Comparison of ENCODE assay signal across 8 mouse cellular contexts in the genomic region with DNA sequence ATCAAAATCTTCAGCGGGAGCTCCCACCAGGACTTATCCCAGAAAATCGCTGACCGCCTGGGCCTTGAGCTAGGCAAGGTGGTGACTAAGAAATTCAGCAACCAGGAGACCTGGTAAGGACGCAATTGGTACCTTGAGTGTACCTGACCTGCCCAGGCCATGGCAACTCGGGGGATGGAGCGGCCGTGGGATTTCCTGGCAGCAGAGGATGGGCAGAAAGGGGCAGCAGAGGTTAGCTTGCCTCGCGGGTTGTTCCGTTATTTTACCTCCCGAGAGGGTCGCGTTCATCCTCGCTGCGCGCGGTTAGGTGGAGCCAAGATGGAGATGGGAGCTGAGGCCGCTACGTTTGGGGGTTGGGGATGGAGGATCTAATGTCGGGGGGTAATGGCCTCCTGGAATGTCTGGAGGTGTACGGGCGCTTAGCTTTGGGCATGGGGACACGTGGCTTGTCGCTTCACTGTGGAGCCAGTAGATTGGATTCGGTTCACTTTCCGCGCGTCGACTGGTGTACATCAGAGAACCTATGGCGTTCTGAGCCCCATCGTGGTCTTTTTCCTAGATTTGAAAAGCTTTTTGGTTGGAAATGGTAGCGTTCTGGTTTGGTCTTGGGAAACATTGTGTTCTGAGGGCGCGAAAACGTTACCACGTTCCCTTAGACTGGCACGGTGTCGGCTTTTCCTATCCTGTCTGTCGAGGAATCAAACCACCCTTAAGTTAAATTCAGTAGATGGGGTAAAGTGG. TPM values are rescaled to one million over a fixed set of nuclear protein-coding genes. Genes with fewer than 3 reads are reported as not detected.
DNase-seq lines count a peak whose midpoint lies in the region; ATAC-seq lines count a peak whose summit lies in the region.

No protein-coding gene starts in this region.

- H3K9me3 ChIP-seq in embryonic facial prominence, embryonic 13.5 days: no peaks in the 10 kb centered on the region
- no peaks in the 10 kb centered on the region for H3K9me3 ChIP-seq in hindbrain, embryonic 11.5 days (ENCODE audit: control insufficient read depth, low read length)
- H3K9me3 ChIP-seq in liver, embryonic 12.5 days (replicated peaks): no peaks in the 10 kb centered on the region
- H3K9me3 ChIP-seq in neural tube, embryonic 13.5 days: no peaks in the 10 kb centered on the region

- peaks cover 23% of the 10 kb centered on the region for H3K27me3 ChIP-seq in embryonic facial prominence, embryonic 13.5 days
- H3K27me3 ChIP-seq in hindbrain, embryonic 11.5 days (ENCODE audit: control insufficient read depth, insufficient read depth, low read length): peaks cover 2% of the 10 kb centered on the region; the same call in 1 of the 2 replicates
- peaks cover 8% of the 10 kb centered on the region; the same call in 1 of the 2 replicates for H3K27me3 ChIP-seq in liver, embryonic 12.5 days (replicated peaks)
- H3K27me3 ChIP-seq in neural tube, embryonic 13.5 days: peaks cover 15% of the 10 kb centered on the region

- no peak for ATAC-seq in embryonic facial prominence, embryonic 13.5 days (ENCODE audit: insufficient number of reproducible peaks, insufficient read depth, low FRiP score, low TSS enrichment, low read depth)
- peak; percentile 74 for ATAC-seq in hindbrain, embryonic 11.5 days (ENCODE audit: low FRiP score)
- ATAC-seq in liver, embryonic 12.5 days: peak; percentile 66
- ATAC-seq in neural tube, embryonic 13.5 days (ENCODE audit: low read depth): peak; percentile 64

- peak; percentile 5 to 35 for DNase-seq in layer of hippocampus, adult 18-20 months (ENCODE audit: low spot score in 2 of 2)
- no peak for DNase-seq in layer of hippocampus, adult 9-10 months (ENCODE audit: low spot score)
- DNase-seq in MEL-GATA-1-ER (ENCODE audit: extremely low read depth, low read depth): peak; percentile 32
- peak; percentile 41 for DNase-seq in hindbrain, embryonic 11.5 days (ENCODE audit: low spot score)
- no peak for DNase-seq in urinary bladder, postnatal 10 days (ENCODE audit: low spot score)

- WGBS in embryonic facial prominence, embryonic 13.5 days: 21% methylated on average over 39 of the region's 39 CpGs
- 15% methylated on average over 39 of the region's 39 CpGs for WGBS in hindbrain, embryonic 11.5 days
- WGBS in liver, embryonic 12.5 days (ENCODE audit: insufficient replicate concordance): 14% methylated on average over 39 of the region's 39 CpGs
- WGBS in neural tube, embryonic 13.5 days: 21% methylated on average over 39 of the region's 39 CpGs

- H3K4me3 ChIP-seq in embryonic facial prominence, embryonic 13.5 days: peak overlapping the region; percentile 57
- peak overlapping the region; percentile 50 for H3K4me3 ChIP-seq in hindbrain, embryonic 11.5 days (ENCODE audit: low read depth, low read length)
- peak overlapping the region; percentile 68 for H3K4me3 ChIP-seq in liver, embryonic 12.5 days
- H3K4me3 ChIP-seq in neural tube, embryonic 13.5 days: peak overlapping the region; percentile 58

- peak overlapping the region; percentile 70 for H3K9ac ChIP-seq in embryonic facial prominence, embryonic 13.5 days
- peak overlapping the region; percentile 49 for H3K9ac ChIP-seq in hindbrain, embryonic 11.5 days (ENCODE audit: low read depth, low read length)
- H3K9ac ChIP-seq in liver, embryonic 12.5 days: peak overlapping the region; percentile 73
- peak overlapping the region; percentile 73 for H3K9ac ChIP-seq in neural tube, embryonic 13.5 days

- H3K36me3 ChIP-seq in embryonic facial prominence, embryonic 13.5 days: no peaks in the 10 kb centered on the region
- no peaks in the 10 kb centered on the region for H3K36me3 ChIP-seq in hindbrain, embryonic 11.5 days (ENCODE audit: control insufficient read depth, insufficient read depth, low read length)
- H3K36me3 ChIP-seq in liver, embryonic 12.5 days: no peaks in the 10 kb centered on the region
- no peaks in the 10 kb centered on the region for H3K36me3 ChIP-seq in neural tube, embryonic 13.5 days

- H3K4me2 ChIP-seq in embryonic facial prominence, embryonic 13.5 days: peak overlapping the region; percentile 60
- peak overlapping the region; percentile 43 for H3K4me2 ChIP-seq in hindbrain, embryonic 11.5 days (replicated peaks; ENCODE audit: low read depth, low read length)
- H3K4me2 ChIP-seq in liver, embryonic 12.5 days: peak overlapping the region; percentile 71
- H3K4me2 ChIP-seq in neural tube, embryonic 13.5 days: peak overlapping the region; percentile 58

- H3K27ac ChIP-seq in embryonic facial prominence, embryonic 13.5 days: no peak overlapping the region; the same call in 1 of the 2 replicates
- no peak overlapping the region for H3K27ac ChIP-seq in hindbrain, embryonic 11.5 days (ENCODE audit: low read depth, low read length)
- 0 out of 2 replicates have a peak overlapping the region, but pooled peaks have one; percentile 10 for H3K27ac ChIP-seq in liver, embryonic 12.5 days
- H3K27ac ChIP-seq in neural tube, embryonic 13.5 days (replicated peaks): peak overlapping the region; percentile 49; the same call in 1 of the 2 replicates

- no peaks in the 10 kb centered on the region for H3K4me1 ChIP-seq in embryonic facial prominence, embryonic 13.5 days
- no peaks in the 10 kb centered on the region for H3K4me1 ChIP-seq in hindbrain, embryonic 11.5 days (replicated peaks; ENCODE audit: control insufficient read depth, insufficient read depth, low read length)
- H3K4me1 ChIP-seq in liver, embryonic 12.5 days: peaks cover 12% of the 10 kb centered on the region; the same call in 1 of the 2 replicates
- H3K4me1 ChIP-seq in neural tube, embryonic 13.5 days (replicated peaks): no peaks in the 10 kb centered on the region; the same call in 1 of the 2 replicates

RNA-seq across cellular contexts. Expression of a gene that starts 0.5 kb away (rescaled TPM):
- total RNA-seq in layer of hippocampus, adult 18-20 months (2021): 10 to 100 TPM; 64.0 to 80.2 TPM
- polyA plus RNA-seq in embryonic facial prominence, embryonic 13.5 days (2015; fragmentation: Nextera tagmentation; extraction: Ambion mirVana): 54.6 and 59.7 TPM in 2 replicates
- 81.9 and 88.2 TPM in 2 replicates for polyA plus RNA-seq in hindbrain, embryonic 11.5 days (2014; fragmentation: Nextera tagmentation; extraction: Ambion mirVana)
- 57.6 and 61.0 TPM in 2 replicates for polyA plus RNA-seq in liver, embryonic 12.5 days (2016; fragmentation: Nextera tagmentation; extraction: Ambion mirVana)
- 76.0 and 77.4 TPM in 2 replicates for polyA plus RNA-seq in neural tube, embryonic 13.5 days (2015; fragmentation: Nextera tagmentation; extraction: Ambion mirVana)

Comparison
In these comparisons a context has a peak if more than half of its experiments do, and no peak if none do; other contexts are left out.
1. DNase-seq: peak in layer of hippocampus, adult 18-20 months (2 of 2), MEL-GATA-1-ER (single experiment) and hindbrain, embryonic 11.5 days (single experiment); none in layer of hippocampus, adult 9-10 months (single experiment) and urinary bladder, postnatal 10 days (single experiment).
2. H3K27ac ChIP-seq: peak in liver, embryonic 12.5 days (single experiment) and neural tube, embryonic 13.5 days (single experiment); none in embryonic facial prominence, embryonic 13.5 days (single experiment) and hindbrain, embryonic 11.5 days (single experiment).
3. Peak in every context shown above with its lines, with median percentiles within 50 percentile points of each other: H3K4me2 ChIP-seq, H3K4me3 ChIP-seq and H3K9ac ChIP-seq.